Mouse (Mus musculus): ENCODE results near the gene Pmepa1.

DNA sequence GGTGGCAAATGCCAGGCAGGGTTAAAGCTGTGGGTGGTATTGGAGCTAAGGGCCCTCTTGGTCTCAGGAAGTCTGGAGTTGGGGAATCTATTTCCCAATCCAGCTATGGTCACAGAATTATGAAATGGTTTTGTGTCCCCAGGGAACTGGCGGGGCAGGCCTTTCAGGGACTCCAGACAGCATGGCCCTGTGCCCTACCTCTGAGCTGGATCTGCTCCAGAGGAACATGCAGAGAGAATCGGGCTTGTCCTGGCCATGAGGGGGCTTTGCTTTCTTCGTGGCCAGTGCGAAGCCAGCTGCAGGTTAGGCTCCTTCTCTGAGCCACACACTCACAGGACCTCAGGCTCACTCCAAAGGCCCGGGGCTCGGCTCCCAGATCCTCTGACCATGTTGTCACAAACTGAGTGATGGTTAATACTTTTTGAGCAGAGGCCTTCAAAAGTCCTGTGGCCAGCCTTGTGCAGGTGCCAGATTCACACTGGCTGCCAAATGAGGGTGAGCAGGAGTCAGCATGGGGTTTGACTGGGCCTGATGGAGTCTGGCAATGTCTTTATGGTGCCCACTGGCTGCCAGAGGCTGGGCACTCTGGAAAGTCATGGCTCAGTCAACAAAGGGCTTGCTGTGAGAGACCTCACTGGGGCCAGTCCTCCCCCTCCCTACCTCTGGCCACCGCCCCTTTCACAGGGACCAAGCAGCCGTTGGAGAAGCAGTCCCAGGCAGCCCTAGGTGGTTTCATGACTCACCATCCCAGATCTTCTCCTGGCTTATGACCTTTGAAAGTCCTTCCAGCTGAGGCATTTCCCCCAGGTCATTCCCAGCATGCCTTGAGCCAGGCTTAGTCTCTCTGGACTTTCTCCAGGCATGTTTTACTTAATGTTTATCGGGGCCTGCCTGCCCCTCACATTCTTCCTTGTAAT lies 4.9 kb upstream of the Pmepa1 start:
- TF ChIP-seq NRF1 (IDR thresholded peaks at IDR 0.05; ENCODE audit: insufficient read depth, low read depth, low read length, poor library complexity, severe bottlenecking) (no peak), RCOR1 (IDR thresholded peaks at IDR 0.05; ENCODE audit: low read depth, low read length) (no peak), CTCF (IDR thresholded peaks at IDR 0.05 in 2 of 3, conservative IDR thresholded peaks at IDR 0.05 in 1 of 3; ENCODE audit: control insufficient read depth in 1 of 3, insufficient read depth in 1 of 3, low read depth in 2 of 3, low read length in 3 of 3, poor library complexity in 1 of 3, severe bottlenecking in 1 of 3) (no peak), ZC3H11A (IDR thresholded peaks at IDR 0.05; ENCODE audit: low read depth, low read length) (no peak)

Data from MEL (cell line).